Mouse (Mus musculus) gastrocnemius, adult 8-10 months (tissue): Measurements from ENCODE around the gene Pctp. TPM values are rescaled to one million over a fixed set of nuclear protein-coding genes. Genes with fewer than 3 reads are reported as not detected.

Experiments used
- DNase-seq, 2 experiments: peaks; one replicate each; pipeline ENCODE4 v3.0.0; 2022; ENCODE audit warnings: low spot score in 2 of 2
- total RNA-seq, 4 experiments: library from RNA; stranded (reverse); gene quantifications; 2 replicates each; pipeline ENCODE4 v1.2.4; 2022

The Pctp gene
- total RNA-seq = 1 to 10 TPM; 3.1 to 4.5 (median 4.3) TPM

DNA sequence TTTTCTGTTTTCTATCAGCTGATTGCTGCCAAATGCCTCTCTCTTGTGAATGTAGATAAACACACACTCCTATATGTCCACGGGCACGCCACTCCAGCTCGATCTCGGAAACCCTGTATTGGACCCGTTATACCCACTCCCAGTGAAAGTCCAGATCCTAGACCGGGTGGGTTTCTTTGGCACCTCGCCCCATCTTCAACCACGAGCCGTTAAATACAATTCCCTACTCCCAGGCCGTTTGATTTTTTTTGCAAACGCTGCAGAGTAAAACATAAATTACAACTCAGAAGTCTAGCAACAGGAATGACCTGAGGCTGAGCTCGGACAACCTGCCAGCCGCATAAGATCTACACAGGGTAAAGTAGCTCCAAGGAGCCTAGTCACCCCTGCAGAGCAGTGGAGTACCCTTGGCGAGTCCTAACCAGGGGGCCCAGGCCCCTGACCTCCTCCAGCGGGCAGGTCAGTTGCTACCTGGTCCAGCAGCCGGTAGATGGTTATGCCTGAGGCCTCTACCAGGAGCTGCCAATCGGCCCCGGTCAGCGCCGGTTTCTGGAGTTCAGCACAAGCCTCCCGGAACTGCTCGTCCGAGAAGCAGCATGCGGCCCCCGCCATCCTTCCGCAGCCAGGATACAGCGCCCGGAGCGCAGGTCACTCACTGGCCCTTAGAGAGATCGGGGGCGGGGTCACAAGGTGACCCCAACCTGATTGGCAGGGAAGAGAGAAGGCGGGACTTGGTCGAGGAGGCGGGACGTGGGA is at the start of gene Pctp:
TSS of gene Pctp (minus strand) at position 664 of the 756 bp plus-strand sequence.
- peak; percentile 57 to 75 for DNase-seq

DNA sequence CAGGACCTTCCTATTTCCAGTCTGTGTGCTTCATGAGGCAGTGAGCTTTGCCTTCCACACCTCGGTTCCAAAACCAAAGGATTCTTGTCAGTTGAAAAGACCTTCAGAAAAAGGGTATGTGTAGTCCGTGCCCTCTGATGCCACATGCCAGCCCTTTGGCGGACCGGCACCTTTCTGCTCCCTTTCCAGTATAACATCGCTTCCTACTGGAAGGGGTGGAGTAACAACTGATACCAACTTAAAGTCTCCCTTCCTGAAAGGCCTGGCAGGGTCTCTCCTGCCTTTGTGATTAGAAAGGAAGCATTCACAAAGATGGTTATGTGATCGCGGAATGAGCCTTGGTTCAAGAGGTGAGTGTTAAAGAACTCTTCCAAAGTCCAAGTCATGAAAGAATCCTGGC is 47.3 kb upstream of the Pctp start:
- DNase-seq = no peak

DNA sequence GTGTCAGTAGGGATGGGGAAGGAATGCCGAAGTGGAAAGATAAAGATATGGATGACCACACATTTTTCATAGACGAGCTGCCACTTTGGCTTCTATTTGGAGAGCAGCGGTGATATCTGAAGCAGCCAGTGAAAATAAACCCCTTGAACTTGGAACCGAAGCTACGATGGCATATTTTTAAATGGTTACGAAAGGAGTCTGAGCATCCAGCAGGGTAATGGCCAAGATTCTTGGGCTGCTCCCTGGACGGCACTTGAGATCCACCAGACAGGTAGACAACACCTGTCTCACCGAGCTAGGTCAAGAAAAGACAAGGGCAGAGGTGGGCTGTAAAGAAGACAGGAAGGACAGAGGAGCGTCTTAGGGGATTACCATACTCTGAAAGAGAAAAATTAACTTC is 44.6 kb upstream of the Pctp start:
- no peak for DNase-seq

DNA sequence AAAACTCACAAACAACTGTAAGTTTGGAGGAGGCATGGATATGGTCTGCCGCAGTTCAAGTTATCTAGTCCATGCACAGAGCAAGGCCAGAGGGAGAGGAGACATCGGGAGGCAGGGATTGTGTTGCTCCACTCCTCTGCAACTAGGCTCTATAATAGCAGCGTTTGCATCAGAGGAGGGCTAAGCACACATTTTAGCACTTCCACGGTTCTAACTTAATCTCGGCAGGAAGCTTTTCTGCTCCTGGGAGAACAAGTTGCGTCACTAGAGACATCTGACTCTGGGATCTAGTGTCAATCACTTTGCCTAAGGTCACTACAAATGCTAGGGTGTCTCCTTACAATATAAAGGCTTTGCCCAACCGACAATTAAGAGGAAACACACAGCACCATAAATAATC is 43.5 kb upstream of the Pctp start:
- no peak for DNase-seq

DNA sequence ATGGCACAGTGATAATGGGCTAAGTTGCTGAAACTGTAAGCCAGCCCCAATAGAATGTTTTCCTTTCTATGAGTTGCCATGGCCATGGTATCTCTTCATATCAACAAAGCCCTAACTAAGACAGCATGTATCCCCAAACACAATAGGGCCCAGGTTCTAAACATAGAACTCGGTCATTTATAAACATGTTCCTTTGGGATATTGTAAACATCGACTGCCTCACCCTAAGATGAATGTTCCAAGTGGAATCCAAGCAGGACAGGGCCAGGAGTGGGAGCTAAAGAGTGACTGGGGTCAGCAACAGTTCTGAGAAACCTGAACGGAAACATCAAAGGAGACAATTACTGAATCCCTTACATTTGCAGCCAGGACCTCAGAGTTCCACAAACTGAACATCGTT is 41.8 kb upstream of the Pctp start:
- no peak for DNase-seq

DNA sequence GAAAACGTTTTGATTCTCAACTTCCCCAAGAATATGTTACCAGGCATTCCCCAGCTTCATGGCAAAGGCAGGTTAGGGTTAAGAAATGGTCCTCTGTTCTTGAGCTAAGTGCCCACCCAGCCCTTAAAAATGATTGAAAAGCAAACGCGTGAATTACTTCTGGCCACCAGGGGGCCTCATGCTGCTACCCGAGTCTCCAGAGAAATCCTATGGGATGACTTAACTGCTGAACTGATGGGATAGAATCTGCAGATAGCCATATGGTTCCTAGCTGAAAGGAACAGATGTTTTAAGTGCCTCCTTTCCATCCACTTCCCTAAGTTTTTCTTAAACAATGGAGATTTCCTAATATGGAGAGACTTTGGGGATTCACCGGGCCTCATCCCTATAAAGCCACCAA is 35.3 kb upstream of the Pctp start:
- no peak for DNase-seq

DNA sequence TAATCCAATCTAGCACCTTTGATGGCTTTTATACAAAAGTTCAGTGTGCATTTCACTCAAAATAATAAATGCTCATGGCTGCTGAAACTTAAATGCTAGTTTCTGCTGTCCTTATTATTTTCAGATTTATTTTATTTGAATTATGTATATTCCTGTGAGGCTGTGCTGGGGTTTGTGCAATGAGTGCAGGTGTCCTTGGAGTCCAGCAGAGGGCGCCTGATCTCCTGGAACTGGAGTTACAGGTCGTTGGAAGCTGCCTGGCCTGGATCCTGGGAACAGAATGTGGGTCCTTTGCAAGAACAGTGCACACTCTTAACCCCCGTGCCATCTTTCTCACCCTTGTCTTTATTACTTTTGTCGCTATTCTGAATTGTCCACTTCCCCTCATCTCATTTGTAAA is 33.7 kb upstream of the Pctp start:
- DNase-seq = no peak

DNA sequence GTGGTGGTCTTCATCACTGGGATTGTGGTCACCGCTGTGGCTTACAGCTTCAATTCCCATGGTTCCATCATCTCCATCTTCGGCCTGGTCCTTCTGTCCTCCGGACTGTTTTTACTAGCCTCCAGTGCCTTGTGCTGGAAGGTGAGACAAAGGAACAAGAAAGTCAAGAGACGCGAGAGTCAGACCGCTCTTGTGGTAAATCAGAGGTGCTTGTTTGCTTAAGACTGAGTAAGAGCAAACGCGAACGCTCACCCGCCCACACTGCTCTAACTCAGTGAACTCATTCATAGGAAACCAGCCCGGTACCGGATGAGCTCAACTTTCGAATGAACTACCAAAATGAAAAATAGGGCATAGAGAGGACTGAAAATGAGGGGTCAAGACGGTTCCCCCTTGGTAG is 32.8 kb upstream of the Pctp start:
- no peak for DNase-seq

DNA sequence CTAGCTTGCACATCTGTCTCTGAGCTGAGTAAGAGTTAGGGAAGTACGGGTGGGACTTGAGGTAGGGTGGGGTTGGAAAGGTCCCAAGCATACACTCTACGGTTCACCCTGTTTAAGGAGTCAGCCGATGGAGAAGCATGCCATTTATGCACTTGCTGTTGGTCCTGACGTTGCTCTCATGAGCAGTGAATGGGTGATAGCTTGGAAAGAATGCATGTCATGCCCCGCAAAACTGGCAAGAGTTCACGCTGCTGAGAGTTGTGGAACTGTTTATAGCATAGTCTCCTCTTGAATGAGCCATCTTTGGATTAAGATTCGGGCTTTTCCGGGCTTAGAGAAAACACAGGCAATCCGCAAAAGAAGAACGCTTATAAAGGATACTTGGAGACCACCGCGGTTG is 32.0 kb upstream of the Pctp start:
- no peak for DNase-seq

DNA sequence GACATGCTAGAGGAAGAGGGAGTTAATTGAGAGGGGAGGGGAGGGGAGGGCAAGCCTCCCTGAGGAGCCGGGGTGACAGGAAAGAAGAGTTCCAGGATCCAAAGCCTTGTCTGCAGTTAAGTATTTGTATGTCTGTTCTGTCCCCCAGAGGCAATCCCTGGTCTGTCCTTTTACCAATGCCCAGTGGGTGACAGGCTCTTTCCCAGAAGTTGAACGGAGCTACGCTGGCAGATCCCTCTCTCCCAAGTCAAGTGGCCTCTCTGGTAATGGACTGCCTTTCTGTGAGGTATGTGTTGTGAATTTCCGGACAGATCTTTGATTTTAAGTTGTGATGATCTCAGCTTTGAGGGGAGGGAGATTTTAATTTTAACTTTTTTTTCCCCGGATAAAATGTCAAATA is 30.7 kb upstream of the Pctp start:
- DNase-seq = no peak

DNA sequence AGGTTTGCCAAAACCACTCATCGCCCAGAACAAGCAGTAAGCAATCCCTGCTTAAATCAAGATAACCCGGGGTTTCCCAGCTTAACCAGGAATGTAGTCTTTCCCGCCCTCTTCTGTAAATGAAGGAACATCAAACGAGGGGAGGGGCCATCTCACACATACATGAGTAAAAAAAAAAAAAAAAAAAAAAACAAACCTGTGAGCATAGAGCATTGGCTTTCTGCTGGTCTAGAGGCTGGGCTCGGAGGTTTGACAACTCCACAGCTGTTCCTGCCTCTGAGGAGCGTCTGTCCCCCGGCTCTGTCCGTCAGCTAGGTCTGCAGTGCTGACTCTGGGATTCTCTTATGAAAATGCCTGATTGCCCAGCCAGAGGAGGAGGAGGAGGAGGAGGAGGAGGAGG is 30.1 kb upstream of the Pctp start:
- no peak for DNase-seq

DNA sequence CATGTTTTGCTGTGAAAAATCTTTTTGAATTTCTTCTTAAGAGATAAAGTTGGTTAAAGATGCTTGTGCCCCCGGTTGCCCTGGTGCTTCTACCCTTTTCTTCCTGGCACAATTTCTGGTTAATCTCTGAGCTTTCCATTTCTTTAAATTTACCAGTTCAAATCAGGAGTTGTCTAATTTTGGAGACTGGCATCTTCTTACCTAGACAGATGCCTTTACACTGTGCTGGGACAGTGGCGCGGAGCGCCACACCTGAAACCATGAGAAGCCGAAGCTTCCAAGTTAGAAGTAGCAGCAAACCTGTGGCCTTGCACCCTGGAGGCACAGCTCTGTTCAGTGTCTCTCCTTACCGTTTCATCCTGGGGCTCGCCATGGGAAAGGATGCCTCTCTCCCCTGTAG is 28.4 kb upstream of the Pctp start:
- no peak for DNase-seq

DNA sequence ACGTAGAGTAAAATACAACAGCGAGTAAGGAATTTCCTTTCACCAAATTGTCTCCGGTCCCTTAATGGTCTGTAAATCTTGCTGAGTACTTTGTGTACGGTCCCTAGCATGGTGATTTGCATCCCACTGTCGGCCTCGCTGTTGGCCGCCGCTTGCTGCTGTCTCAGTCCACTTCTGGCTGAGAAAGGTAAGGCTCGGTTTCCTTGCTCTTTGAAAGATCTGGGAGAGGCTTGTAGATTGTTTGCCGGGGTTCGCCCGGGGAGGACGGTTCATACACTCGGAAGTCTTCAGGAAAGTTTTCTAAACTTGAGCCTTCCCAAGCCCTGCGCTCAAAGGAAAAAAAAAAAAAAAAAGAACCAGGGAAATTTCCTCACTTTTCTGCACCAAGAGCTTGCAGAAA is 27.9 kb upstream of the Pctp start:
- no peak for DNase-seq

DNA sequence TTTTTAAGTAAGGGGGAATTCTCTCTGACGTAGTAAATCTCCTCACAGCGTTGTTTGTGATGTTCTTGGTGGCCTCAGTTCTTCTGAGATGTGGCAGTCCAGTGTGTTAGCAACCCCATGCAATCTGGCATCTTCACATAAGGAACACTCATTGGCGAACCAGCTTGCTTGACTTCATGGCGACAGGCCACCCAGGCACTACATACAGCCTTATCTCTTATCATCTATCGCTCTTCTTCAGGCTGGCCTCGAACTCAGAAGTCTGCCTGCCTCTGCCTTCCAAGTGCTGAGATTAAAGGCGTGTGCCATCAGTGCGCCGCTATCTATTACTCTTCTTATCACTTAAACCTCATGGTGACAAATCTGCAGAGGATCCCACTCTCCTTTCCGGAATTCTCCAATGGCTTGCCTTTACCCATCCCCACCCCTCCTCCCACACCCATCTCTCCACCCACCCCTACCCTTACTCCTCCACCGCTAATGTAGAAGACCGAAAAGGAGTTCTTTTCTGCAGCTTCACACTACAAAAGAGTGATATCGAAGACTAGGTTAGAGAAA is 27.2 kb upstream of the Pctp start, which contains the start of gene Tmem100:
TSS of gene Tmem100 (plus strand) at position 508 of the 558 bp plus-strand sequence.
- DNase-seq = no peak

DNA sequence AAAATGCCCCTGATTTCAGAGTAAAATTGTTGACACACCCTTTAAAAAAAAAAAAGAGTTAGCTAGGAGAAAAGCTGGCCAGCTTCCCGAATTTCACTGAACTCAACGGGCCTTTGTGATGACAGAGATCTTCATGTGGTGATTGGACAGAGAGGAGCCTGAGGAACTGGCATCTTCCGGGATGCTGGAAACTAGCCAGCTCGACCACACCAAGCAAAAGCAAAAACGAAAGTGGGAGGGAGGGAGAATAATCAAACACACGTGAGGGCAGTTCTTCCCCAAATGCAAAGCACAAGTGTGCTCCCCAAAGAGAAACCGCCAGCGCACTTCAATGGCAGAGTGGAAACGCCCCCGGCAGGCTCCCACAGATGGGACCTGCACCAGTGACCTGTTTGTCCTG is 26.7 kb upstream of the Pctp start:
- peak; percentile 53 to 63 for DNase-seq

DNA sequence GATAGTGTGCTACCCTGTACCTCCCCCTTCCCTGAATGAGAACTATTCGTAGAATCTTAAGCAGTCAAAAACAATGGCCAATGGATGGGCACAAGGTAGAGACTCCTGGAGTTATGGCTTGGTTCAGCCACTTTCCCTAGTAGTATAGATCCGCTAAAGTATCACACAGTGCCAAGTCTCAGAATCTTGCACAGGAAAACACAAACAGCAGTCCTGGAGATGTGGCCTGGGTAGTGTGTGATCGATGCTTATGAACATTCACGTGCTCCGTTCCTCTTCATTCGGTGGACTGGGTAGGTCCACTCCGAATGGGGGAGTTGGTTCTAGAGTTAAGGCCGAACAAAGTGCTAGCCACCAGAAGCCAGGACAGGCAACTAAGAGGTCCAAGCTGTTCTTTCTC is 26.1 kb upstream of the Pctp start:
- no peak for DNase-seq

DNA sequence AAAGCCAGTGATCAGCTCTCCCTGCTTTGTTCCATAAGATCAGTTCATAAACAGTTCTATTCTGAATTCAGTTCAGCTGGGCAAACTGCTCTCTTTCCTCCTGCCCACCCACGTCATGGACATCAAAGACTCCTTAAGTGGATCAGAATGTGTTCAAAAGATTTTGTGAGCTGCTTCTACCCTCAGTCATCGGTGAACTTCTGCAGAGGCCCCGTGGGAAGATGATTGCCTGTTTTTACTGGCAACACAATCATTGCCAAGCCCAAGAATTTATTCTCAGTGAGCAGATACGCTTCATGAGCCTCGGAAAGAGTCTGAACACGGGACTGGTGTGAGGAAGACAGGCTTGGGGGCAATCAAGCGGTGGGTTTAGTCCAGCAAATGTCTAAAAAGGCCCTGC is 24.5 kb upstream of the Pctp start:
- no peak for DNase-seq

DNA sequence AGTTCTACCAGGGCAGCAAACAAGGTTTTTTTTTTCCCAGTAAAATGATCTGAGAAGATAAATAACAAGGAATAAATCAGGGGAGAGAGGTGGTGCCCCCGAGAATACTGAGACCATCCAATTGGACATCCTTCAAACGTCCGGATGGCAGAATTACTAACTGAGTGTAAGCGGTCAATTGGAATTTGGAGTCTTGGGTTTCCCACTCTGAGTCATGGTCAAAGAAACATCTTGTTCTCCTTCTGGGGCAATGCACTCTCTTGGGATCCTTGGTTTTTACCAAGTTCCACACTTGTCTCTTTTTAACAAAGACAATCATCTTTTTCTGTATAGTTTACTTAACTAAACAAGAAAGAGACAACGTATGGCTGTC is 24.1 kb upstream of the Pctp start:
- DNase-seq = no peak

DNA sequence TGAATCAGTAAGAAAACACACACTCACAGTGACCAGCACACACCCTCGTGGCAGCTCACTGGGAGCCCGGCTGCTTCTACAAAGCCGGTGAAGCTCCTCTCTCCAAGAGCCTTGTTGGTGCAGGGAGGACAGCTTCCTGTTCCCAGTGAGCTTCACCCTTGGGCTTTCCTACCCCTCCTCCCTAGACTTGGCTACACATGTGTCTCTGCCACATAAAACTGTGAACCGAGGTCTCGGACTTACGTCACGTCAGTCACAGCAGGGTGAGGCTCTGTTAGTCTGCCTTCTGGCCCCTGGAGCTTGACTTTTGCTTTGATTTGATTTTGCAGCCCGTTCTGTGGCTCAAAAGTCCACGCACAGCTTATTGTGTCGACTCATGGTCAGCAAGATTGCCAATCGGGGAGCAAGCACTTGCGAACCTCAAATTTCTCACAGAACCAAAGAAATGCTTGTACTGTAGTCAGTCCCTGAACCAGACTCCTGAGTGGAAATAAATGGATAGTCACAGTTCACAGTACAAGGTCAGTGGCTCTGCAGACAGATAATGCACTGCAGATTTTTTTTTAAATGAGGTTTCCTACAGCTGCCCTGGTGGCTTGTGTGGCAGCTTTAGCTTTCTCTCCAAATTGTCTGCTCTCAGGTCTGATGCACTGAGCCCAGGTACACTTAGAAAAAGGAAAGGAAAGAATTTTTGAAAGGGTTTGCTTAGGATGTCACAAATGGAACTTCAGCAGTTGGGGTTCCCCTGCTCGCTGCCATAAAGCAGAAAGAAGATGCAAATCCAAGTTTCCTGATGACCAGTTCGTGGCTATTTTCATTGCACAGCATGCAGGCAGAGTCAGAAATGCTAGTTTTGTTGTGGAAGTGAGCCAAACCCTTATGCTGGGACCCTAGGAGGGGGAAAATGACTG is 23.5 kb upstream of the Pctp start:
- no peak for DNase-seq

DNA sequence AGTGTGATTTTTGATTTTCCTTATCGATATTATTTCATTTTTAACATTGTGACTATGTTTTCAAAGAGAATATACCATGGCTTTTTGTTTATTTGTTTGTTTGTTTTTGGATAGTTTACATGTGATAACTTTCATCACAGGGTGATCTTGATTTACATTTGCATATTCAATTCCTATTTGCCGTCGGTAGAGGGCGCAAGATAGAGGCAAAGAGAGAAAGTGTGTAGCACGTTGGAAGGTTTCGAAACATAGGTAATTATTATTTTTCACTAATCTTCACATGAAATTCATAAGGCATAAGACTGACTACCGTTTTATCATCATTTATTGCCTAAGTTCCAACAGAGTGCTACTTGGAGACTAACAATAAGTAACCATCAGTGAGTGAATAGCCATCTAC is 16.5 kb upstream of the Pctp start:
- no peak for DNase-seq

DNA sequence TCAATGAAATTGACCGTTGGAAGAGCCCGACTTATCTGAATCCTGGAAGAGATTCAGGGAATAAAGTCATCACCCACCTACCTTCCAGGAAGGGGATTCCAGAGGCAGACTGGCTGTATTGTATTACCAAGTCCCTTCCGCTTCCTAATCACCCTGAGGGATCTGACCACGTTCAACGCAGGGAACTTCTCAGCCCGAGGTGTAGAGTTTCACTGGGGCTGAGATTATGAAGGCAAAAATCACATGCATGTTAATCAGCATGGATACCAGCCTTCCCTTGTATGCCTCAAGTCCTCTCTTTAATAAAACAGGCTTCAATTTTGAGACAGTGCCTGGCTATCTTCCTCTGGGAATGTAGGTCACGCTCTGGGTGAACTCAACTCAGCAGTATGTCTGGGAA is 12.6 kb upstream of the Pctp start:
- DNase-seq = no peak

DNA sequence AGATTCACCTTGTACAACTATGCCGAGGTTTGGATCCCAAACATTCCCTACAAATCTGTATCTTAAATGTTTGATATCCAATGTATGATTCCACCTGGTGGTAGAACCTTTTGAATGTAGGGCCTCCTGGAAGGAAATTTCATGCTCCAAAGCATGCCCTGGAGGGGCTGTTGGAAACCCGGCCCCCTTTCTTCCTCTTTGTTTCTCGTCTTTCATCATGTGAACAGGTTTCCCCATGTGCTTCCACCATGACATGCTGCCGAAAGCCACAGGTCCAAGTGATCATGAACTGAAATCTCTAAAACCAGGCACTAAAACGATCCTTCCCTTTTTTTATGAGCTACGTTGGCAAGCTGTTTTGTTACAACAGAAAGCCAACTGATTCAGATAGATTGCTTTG is 11.0 kb upstream of the Pctp start:
- no peak for DNase-seq
